In the genomic region with DNA sequence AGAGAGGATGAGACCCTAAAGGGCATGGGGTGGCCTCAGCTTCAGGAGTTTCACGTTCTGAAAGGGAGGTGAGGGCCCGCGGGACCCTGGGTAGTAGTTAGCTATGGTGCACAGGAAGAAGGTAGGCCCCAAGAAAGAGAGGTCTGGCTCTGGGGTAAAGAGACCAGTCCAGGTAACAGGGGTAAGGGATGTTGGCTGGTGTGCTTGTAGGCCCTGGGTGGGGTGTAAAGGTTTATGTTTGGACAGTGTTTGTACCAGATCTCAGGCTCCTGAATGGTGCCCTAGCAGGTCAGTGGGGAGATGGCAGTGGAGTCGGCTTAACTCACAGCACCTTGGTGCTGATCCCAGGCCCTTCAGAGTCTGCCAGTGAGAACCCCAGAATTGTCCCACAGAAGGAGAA, we compare ENCODE assay signal across 8 mouse cellular contexts. TPM values are rescaled to one million over a fixed set of nuclear protein-coding genes. Genes with fewer than 3 reads are reported as not detected.
DNase-seq lines count a peak whose midpoint lies in the region; ATAC-seq and TF ChIP-seq lines count a peak whose summit lies in the region.

No protein-coding gene starts in this region.

- peak overlapping the region; percentile 80 for H3K9ac ChIP-seq in ES-E14 (ENCODE audit: insufficient read depth, low read depth, low read length, poor library complexity, severe bottlenecking)
- peak overlapping the region; percentile 87 for H3K9ac ChIP-seq in forebrain, embryonic 12.5 days
- H3K9ac ChIP-seq in limb, embryonic 11.5 days (ENCODE audit: low read length), result no peak overlapping the region; the same call in 1 of the 2 replicates
- H3K9ac ChIP-seq in neural tube, embryonic 13.5 days, result peak overlapping the region; percentile 82

- no peaks in the 10 kb centered on the region for H3K27me3 ChIP-seq in kidney, adult 2 months (replicated peaks; ENCODE audit: control insufficient read depth, insufficient read depth, low read length)
- no peaks in the 10 kb centered on the region for H3K27me3 ChIP-seq in forebrain, embryonic 12.5 days
- H3K27me3 ChIP-seq in limb, embryonic 11.5 days (ENCODE audit: control insufficient read depth, insufficient read depth, low read length), result no peaks in the 10 kb centered on the region
- no peaks in the 10 kb centered on the region for H3K27me3 ChIP-seq in neural tube, embryonic 13.5 days

- ATAC-seq in forebrain, embryonic 12.5 days (ENCODE audit: low FRiP score), result no peak
- no peak for ATAC-seq in limb, embryonic 11.5 days (ENCODE audit: insufficient number of reproducible peaks, low FRiP score, low TSS enrichment, low read depth)
- no peak for ATAC-seq in neural tube, embryonic 13.5 days (ENCODE audit: low read depth)

- no peak for TF ChIP-seq CTCF in kidney, adult 2 months (conservative IDR thresholded peaks at IDR 0.05; ENCODE audit: insufficient read depth, insufficient read length, low read depth, low read length)

- no peak for TF ChIP-seq POLR2A in kidney, adult 2 months (IDR thresholded peaks at IDR 0.05; ENCODE audit: low read depth, low read length)

- H3K27ac ChIP-seq in kidney, adult 2 months (ENCODE audit: insufficient read depth, low read depth, low read length), result peak overlapping the region; percentile 21; the same call in 1 of the 2 replicates
- peak overlapping the region; percentile 64; the same call in 1 of the 2 replicates for H3K27ac ChIP-seq in ES-E14 (ENCODE audit: insufficient read depth, low read depth, low read length, poor library complexity, severe bottlenecking)
- H3K27ac ChIP-seq in forebrain, embryonic 12.5 days, result 0 out of 2 replicates have a peak overlapping the region, but pooled peaks have one; percentile 85
- H3K27ac ChIP-seq in limb, embryonic 11.5 days (replicated peaks; ENCODE audit: low read depth, low read length), result no peak overlapping the region
- H3K27ac ChIP-seq in neural tube, embryonic 13.5 days (replicated peaks), result peak overlapping the region; percentile 91

- no peaks in the 10 kb centered on the region for H3K9me3 ChIP-seq in ES-E14 (ENCODE audit: control insufficient read depth, insufficient read depth, low read depth, low read length)
- H3K9me3 ChIP-seq in forebrain, embryonic 12.5 days, result no peaks in the 10 kb centered on the region
- H3K9me3 ChIP-seq in limb, embryonic 11.5 days (ENCODE audit: control insufficient read depth, low read length), result no peaks in the 10 kb centered on the region
- no peaks in the 10 kb centered on the region for H3K9me3 ChIP-seq in neural tube, embryonic 13.5 days

- H3K4me2 ChIP-seq in forebrain, embryonic 12.5 days, result peak overlapping the region; percentile 68
- H3K4me2 ChIP-seq in limb, embryonic 11.5 days (ENCODE audit: low read depth, severe bottlenecking), result peak overlapping the region; percentile 88
- H3K4me2 ChIP-seq in neural tube, embryonic 13.5 days, result peak overlapping the region; percentile 88

- H3K4me1 ChIP-seq in kidney, adult 2 months (ENCODE audit: control insufficient read depth, insufficient read depth, low read length), result peaks cover 9% of the 10 kb centered on the region
- H3K4me1 ChIP-seq in ES-E14 (ENCODE audit: control insufficient read depth in 2 of 2, insufficient read depth in 2 of 2, low read length in 2 of 2, poor library complexity in 1 of 2), result peaks cover 14 to 53% of the 10 kb centered on the region in 2 experiments
- H3K4me1 ChIP-seq in forebrain, embryonic 12.5 days, result peaks cover 23% of the 10 kb centered on the region
- H3K4me1 ChIP-seq in limb, embryonic 11.5 days (ENCODE audit: control insufficient read depth, insufficient read depth, low read length), result peaks cover 15% of the 10 kb centered on the region
- peaks cover 44% of the 10 kb centered on the region for H3K4me1 ChIP-seq in neural tube, embryonic 13.5 days (replicated peaks)

- H3K4me3 ChIP-seq in kidney, adult 2 months (ENCODE audit: insufficient read depth, low read depth, low read length), result peak overlapping the region; percentile 77
- H3K4me3 ChIP-seq in ES-E14 (ENCODE audit: insufficient read depth in 1 of 2, low read depth in 1 of 2, low read length in 2 of 2, poor library complexity in 1 of 2, severe bottlenecking in 1 of 2), result peak overlapping the region; percentile 77 to 82
- H3K4me3 ChIP-seq in forebrain, embryonic 12.5 days (replicated peaks), result peak overlapping the region; percentile 69
- H3K4me3 ChIP-seq in limb, embryonic 11.5 days (ENCODE audit: low read depth, low read length), result peak overlapping the region; percentile 79
- H3K4me3 ChIP-seq in neural tube, embryonic 13.5 days, result peak overlapping the region; percentile 71

- in situ Hi-C loops in ES-E14 (cut with MboI; ENCODE audit: low sequenced_read_pairs in 2 of 2, unreplicated experiment in 2 of 2), result no loop called here

- WGBS in kidney, adult 2 months, result 18% methylated on average over 4 of the region's 4 CpGs
- 52% methylated on average over 4 of the region's 4 CpGs for WGBS in forebrain, embryonic 12.5 days
- 48% methylated on average over 4 of the region's 4 CpGs for WGBS in limb, embryonic 11.5 days
- 37% methylated on average over 4 of the region's 4 CpGs for WGBS in neural tube, embryonic 13.5 days

- H3K36me3 ChIP-seq in kidney, adult 2 months (ENCODE audit: control insufficient read depth, insufficient read depth, low read length), result no peaks in the 10 kb centered on the region
- H3K36me3 ChIP-seq in ES-E14 (ENCODE audit: control insufficient read depth, insufficient read depth, low read length, poor library complexity, severe bottlenecking), result no peaks in the 10 kb centered on the region
- peaks cover 30% of the 10 kb centered on the region for H3K36me3 ChIP-seq in forebrain, embryonic 12.5 days (replicated peaks)
- H3K36me3 ChIP-seq in limb, embryonic 11.5 days (ENCODE audit: control insufficient read depth, insufficient read depth, low read length), result peaks cover 12% of the 10 kb centered on the region
- H3K36me3 ChIP-seq in neural tube, embryonic 13.5 days, result peaks cover 34% of the 10 kb centered on the region

- no peak for DNase-seq in kidney, adult 2 months
- DNase-seq in kidney, adult 9 months, result no peak
- no peak for DNase-seq in ES-E14 (ENCODE audit: low read depth, low spot score)
- no peak for DNase-seq in limb, embryonic 11.5 days (ENCODE audit: low spot score)
- DNase-seq in c-Kit-positive CD71-positive TER-119-positive erythroid progenitor cells, embryonic 14.5 days (ENCODE audit: low spot score), result no peak
- no peak for DNase-seq in right cerebral cortex, adult 2 months (ENCODE audit: low spot score in 2 of 2)

TF ChIP-seq in ES-E14, 5 proteins besides CTCF, POLR2A, EP300 and RAD21:
- TF ChIP-seq CHD2 (IDR thresholded peaks at IDR 0.05; ENCODE audit: low read depth, low read length) (no peak), ZNF384 (IDR thresholded peaks at IDR 0.05; ENCODE audit: low read depth, low read length) (no peak), MAFK (IDR thresholded peaks at IDR 0.05; ENCODE audit: insufficient read depth, low read depth, low read length) (no peak), HCFC1 (IDR thresholded peaks at IDR 0.05; ENCODE audit: borderline replicate concordance, insufficient read depth, low read length) (no peak), ZC3H11A (IDR thresholded peaks at IDR 0.05; ENCODE audit: borderline replicate concordance, low read depth, low read length) (no peak)

RNA-seq across cellular contexts. Expression of a gene that starts 1.5 kb away (rescaled TPM):
- 41.8 and 41.9 TPM in 2 replicates for polyA plus RNA-seq in kidney, adult 2 months (2012; rRNA removed)
- total RNA-seq in ES-E14 (2012; rRNA removed), result 68.4 and 72.4 TPM in 2 replicates
- 40.8 and 46.9 TPM in 2 replicates for polyA plus RNA-seq in forebrain, embryonic 12.5 days (2016; fragmentation: Nextera tagmentation; extraction: Ambion mirVana)
- polyA plus RNA-seq in limb, embryonic 11.5 days (2014; fragmentation: Nextera tagmentation; extraction: Ambion mirVana), result 32.5 and 34.2 TPM in 2 replicates
- polyA plus RNA-seq in neural tube, embryonic 13.5 days (2015; fragmentation: Nextera tagmentation; extraction: Ambion mirVana), result 40.2 and 43.4 TPM in 2 replicates

RNA-seq across cellular contexts. Expression of a gene that starts 18.5 kb away (rescaled TPM):
- polyA plus RNA-seq in kidney, adult 2 months (2012; rRNA removed), result 37.0 and 46.2 TPM in 2 replicates
- 82.2 and 87.1 TPM in 2 replicates for total RNA-seq in ES-E14 (2012; rRNA removed)
- polyA plus RNA-seq in forebrain, embryonic 12.5 days (2016; fragmentation: Nextera tagmentation; extraction: Ambion mirVana), result 10.3 and 13.0 TPM in 2 replicates
- polyA plus RNA-seq in limb, embryonic 11.5 days (2014; fragmentation: Nextera tagmentation; extraction: Ambion mirVana), result 25.6 and 28.6 TPM in 2 replicates
- 4.9 and 8.0 TPM in 2 replicates for polyA plus RNA-seq in neural tube, embryonic 13.5 days (2015; fragmentation: Nextera tagmentation; extraction: Ambion mirVana)

RNA-seq across cellular contexts. Expression of a gene that starts 28.8 kb away (rescaled TPM):
- 48.9 and 50.2 TPM in 2 replicates for polyA plus RNA-seq in kidney, adult 2 months (2012; rRNA removed)
- total RNA-seq in ES-E14 (2012; rRNA removed), result 76.5 and 83.2 TPM in 2 replicates
- 378 and 384 TPM in 2 replicates for polyA plus RNA-seq in forebrain, embryonic 12.5 days (2016; fragmentation: Nextera tagmentation; extraction: Ambion mirVana)
- polyA plus RNA-seq in limb, embryonic 11.5 days (2014; fragmentation: Nextera tagmentation; extraction: Ambion mirVana), result 249 and 261 TPM in 2 replicates
- 525 and 535 TPM in 2 replicates for polyA plus RNA-seq in neural tube, embryonic 13.5 days (2015; fragmentation: Nextera tagmentation; extraction: Ambion mirVana)

RNA-seq across cellular contexts. Expression of a gene that starts 31.4 kb away (rescaled TPM):
- 127 and 128 TPM in 2 replicates for polyA plus RNA-seq in kidney, adult 2 months (2012; rRNA removed)
- total RNA-seq in ES-E14 (2012; rRNA removed), result 38.2 and 38.5 TPM in 2 replicates
- polyA plus RNA-seq in forebrain, embryonic 12.5 days (2016; fragmentation: Nextera tagmentation; extraction: Ambion mirVana), result 15.9 and 17.5 TPM in 2 replicates
- 15.8 and 17.3 TPM in 2 replicates for polyA plus RNA-seq in limb, embryonic 11.5 days (2014; fragmentation: Nextera tagmentation; extraction: Ambion mirVana)
- polyA plus RNA-seq in neural tube, embryonic 13.5 days (2015; fragmentation: Nextera tagmentation; extraction: Ambion mirVana), result 16.5 and 16.8 TPM in 2 replicates

RNA-seq across cellular contexts. Expression of a gene that starts 32.2 kb away (rescaled TPM):
- 0.08 TPM in 1 of 2 replicates, not detected in the other for polyA plus RNA-seq in kidney, adult 2 months (2012; rRNA removed)
- 4.3 and 5.7 TPM in 2 replicates for total RNA-seq in ES-E14 (2012; rRNA removed)
- polyA plus RNA-seq in forebrain, embryonic 12.5 days (2016; fragmentation: Nextera tagmentation; extraction: Ambion mirVana), result 1.3 and 1.7 TPM in 2 replicates
- polyA plus RNA-seq in limb, embryonic 11.5 days (2014; fragmentation: Nextera tagmentation; extraction: Ambion mirVana), result 1.1 and 1.4 TPM in 2 replicates
- 2.1 and 2.9 TPM in 2 replicates for polyA plus RNA-seq in neural tube, embryonic 13.5 days (2015; fragmentation: Nextera tagmentation; extraction: Ambion mirVana)
